Mouse (Mus musculus) monocyte, adult 5-6 weeks (primary cell): ENCODE data around the gene Tstd1. TPM values are rescaled to one million over a fixed set of nuclear protein-coding genes. Genes with fewer than 3 reads are reported as not detected.

ENCODE experiments used
- ATAC-seq: fragments of 153-309, 156-312 bp; replicated peaks from 2 replicates; pipeline ENCODE4 v1.8.0; 2017; ENCODE audit warnings: mild to moderate bottlenecking; ENCODE audit not compliant: low TSS enrichment, insufficient number of reproducible peaks, severe bottlenecking, poor library complexity, low FRiP score
- total RNA-seq: library from RNA; stranded (forward); fragments of 200-1000, 200-491, 200-594 nt; gene quantifications from 3 replicates; pipeline ENCODE4 v1.2.3, GENCODE M21; 2017

Gene Tstd1
- total RNA-seq, 1 experiment from 2014 or later: 3.9 TPM

DNA sequence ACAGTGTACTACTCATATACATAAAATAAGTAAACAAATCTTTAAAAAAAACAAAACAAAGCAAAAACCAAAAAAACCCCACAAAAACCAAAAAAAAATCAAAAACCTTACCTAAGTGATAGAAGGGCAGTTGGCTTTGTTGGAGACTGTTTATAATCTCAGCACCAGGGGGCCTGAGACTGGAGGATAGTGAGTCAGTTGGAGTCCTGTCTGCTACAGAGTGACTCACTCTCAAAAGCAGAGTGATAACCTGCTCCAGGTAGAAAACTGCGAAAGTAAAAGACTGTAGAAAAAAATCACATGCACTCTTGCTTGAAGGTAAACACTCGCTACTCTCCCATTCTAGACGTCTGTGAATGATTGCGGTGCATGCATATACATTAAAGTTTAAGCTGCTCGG, 26.4 kb downstream of the Tstd1 start:
- no peak for ATAC-seq

DNA sequence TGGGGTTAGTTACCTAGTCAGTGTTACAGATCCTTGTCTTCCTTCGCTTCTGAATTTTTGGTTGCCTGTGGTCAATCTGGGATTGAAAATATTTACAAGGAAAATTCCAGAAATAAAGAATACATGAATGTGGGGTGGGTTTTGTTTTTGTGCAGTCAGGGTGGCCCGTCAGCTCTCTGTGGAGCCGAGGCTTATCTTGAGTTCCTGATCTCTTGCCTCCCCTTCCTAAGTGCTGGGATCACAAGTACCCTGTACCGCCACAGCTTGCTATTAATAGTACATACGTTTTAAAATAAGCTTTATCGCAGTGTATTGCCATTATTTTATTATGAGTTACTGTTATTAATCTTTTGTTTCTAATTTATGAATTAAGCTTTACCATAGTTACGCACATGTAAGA, 28.2 kb downstream of the Tstd1 start:
- no peak for ATAC-seq

DNA sequence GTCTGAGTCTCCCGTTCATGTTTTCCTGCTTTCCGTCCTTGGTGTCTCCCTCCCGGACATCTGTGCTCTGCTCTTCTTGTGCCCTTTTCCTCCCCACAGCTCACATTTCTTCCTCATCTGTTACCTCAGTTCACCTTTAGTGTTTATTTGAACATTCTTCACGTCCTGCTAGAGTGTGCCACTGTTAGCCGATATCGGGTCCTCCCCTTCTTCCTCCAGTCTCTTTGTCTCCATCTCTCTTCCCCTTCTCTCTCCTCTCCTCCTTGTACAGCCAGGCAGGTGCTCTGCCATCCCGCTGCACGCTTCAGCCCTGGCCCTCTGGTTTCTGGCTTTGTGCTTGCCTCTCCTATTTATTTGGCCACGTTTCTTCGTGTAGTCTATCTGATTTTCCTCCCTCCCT, 29.0 kb downstream of the Tstd1 start:
- no peak for ATAC-seq

DNA sequence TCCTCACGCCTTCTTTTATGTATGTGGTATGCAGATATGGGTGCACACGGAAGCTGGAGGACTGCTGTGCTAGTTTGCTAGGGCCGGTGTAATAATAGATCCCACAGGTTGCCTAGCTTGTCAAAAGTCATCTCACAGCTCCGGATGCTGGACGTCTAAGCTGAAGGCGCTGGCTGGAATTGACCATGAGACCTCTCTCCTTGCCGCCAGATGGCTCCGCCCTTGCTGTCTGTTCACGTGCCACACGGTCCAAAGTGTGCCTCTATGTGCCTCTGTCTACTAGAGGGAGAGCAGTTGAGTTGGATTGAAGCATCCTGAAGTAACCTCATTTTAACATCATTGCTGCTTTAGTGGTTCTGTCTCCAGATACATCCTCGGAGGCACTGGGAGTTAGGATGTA, 31.4 kb downstream of the Tstd1 start:
- ATAC-seq: no peak

DNA sequence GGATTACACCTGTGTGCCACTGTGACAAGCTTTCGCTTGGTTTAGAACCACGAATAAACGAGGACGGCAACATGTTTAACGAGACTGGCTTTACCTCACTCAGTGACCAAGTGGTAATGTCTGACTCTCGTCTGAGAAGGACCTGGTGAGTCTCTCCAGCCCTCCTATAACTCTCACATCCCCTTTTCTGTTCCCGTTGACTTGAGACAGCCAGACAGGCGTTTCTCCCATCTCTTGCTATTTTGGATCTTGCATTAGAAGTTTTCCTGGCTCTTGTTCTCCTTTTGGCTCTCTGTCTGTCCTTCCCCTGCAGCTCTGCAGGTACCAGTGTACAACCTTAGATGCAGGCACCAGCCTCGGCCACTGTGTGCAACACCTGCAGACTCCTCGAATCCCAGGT, 32.3 kb downstream of the Tstd1 start:
- peak; percentile 96 for ATAC-seq

DNA sequence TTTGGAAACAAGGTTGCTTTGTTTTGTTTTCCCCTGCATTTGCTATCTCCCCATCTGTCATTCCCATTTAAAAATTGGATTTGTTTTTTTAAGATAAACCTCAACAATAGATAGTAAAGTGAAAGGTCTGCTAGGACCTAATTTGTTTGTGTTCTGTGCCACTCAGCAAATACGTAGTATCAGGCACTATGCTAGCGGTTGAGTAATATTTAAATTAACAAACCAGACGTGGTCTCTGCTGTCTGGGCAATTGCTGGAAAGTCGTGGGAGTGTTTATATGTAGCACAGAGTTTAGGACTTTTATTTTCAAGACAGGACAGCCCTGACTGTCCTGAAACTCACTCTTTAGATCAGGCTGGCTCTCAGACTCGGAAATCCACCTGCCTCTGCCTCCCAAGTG, 33.9 kb downstream of the Tstd1 start:
- no peak for ATAC-seq

DNA sequence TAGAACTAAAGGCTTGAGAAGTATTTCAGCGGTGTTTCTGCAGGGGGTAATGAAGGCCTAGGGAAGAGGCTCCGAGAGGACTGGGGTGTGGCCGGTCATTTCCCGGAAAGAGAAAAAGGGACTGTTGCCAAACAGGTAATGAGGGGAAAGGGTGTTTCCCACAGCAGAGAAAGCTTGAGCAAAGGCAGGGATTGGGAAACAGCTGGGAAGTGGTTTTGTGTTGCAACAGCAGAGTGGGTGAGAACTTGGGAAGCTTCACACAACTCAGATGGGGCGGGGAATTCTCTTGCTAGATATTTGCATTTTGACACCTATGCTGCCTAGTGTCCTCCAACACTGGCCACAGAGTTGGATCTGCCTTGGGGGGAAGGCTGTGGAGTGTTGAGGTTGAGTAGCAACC, 34.3 kb downstream of the Tstd1 start:
- peak; percentile 49 for ATAC-seq

DNA sequence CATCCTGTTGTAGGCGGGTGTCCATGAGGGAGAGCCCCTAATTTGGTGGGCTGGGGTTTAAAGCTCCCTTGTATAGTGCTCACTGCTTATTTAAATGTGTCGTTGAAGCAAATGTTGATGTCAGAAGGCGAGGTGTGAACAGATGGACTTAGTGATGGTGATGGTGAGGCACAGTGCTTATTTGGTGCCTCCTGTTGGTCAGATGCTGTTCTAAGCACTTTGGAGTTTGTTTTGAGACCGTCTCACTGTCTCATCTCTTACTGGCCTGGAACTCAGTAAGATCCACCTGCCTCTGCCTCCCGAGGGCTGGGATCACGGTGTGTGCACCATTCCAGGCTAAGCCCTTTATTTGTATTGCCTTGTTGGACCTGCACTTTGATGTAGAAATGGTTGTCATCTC, 36.3 kb downstream of the Tstd1 start:
- no peak for ATAC-seq

DNA sequence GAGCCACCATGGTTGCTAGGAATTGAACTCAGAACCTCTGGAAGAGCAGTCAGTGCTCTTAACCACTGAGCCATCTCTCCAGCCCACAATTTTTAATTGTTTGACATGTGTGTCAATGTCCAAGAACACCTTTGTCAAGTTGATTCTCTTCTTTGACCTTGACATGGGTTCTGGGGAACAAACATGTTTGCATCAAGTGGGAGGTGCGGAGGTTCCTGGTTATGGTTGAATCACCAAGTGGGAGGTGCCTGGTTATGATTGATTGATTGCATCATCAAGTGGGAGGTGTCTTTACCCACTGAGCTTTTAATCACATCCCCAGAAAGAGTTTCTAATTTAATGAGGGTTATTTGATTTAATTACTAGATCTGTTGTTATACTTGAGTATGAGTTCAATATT, 38.9 kb downstream of the Tstd1 start:
- ATAC-seq: no peak

DNA sequence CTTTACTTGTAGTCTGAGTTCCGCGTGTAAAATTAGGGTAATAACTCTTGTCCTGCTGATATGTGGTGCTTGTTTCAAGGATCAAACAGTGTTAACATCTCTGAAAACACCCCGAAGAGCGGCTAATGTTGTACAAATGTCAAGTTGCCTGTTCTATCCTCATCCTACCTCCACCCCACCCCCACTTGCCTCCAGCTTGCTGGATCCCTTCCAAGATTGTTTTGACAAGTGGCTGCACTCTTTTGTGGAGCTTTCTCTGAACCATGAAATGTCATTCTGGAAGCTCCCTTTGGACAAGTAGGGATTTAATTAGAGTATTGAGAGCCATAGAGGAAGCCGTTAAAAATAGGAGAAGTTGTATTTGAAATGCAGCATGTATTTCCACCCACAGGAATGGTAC, 41.1 kb downstream of the Tstd1 start:
- no peak for ATAC-seq

DNA sequence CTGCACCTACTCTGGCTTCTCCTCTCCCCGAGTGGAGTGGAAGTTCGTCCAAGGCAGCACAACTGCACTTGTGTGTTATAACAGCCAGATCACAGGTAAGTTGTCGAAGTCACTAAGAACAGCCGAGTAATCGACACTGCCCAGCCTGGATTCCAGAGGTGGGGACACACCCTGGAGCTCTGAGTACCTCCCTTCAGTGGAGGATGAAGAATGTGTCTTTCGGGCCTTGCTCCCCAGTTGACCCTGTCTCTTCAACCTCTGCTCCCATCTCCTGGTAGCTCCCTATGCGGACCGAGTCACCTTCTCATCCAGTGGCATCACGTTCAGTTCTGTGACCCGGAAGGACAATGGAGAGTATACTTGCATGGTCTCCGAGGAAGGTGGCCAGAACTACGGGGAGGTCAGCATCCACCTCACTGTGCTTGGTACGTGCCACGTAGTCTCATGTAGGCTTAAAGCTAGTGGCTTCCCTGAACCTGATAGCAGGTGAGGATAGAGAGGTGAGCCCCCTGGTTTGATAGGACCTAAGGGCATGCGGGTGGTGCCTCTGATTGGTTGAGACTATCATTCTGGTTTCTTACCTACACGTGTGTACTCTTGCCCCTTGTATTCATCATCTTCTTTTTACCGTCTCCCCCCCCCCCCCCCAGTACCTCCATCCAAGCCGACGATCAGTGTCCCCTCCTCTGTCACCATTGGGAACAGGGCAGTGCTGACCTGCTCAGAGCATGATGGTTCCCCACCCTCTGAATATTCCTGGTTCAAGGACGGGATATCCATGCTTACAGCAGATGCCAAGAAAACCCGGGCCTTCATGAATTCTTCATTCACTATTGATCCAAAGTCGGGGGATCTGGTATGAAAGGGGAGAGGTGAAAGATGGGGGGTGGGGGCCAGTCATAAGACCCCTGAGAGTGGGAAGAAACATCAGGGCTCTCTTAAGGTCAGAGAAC, 42.2 kb downstream of the Tstd1 start:
- ATAC-seq: no peak

DNA sequence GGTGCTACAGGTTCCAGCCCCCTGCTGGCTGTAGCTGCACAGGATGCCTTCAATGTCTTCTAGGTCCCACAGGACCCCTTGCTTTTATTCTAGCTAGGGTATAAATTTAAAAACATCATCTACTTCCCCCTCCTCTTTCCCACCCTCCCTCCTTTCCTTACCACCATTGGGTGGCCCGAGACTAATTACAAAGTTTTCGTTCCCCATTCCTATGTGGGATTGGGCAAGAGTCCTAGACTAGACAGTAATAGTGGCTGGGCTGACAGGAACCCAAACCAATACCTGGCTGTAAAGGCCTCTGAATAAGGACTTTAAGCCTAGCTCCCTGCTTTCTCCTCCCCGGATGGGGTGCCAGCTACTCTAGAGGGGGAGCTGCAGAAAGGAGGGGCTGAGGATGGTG, 44.5 kb downstream of the Tstd1 start:
- peak; percentile 74 for ATAC-seq

DNA sequence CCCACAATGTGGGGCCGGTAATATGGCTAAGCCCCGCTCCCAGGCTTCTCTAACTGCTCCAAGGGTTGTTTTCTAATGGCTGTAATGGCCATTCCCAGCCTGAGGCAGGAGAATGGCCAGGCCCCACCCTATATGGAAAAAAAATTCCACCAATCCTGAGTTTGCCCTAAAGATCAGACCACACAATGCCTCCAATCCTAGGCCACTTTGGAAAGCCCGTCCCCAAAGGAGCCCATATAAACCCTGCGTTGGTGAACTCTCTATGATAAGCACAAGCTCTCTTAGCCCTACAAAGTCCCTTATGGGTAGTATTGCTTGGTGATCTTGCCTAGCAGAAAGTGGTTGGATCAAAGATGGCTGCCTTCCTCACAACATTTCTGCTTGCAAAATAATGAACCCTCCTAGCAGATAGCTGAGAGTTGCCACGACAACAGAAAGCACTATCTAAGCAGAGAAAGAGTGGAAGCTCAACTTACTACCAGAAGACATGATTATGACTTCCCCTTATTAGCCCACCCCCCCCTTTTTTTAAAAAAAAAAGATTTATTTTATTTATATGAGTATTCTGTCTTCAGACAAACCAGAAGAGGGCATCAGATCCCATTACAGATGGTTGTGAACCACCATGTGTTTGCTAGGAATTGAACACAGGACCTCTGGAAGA, 47.2 kb downstream of the Tstd1 start:
- no peak for ATAC-seq

DNA sequence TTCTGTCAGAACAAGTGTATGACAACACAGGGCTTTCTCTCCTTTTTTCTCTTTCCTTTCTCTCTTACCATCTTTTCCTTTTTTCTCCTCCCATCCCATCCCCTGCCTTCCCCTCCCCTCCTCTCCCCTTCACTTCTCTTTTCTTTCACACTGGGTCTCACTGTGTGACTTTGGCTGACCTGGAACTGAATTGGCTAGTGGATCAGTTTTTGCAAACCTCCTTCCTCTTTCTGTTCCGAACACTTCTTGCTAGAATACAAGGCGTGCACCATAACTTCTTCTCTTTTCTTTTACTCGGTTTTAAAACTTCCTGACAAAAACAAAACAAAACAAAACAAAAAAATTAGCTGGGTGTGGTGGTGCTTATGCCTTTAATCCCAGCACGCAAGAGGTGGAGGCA, 47.9 kb downstream of the Tstd1 start:
- peak; percentile 48 for ATAC-seq

DNA sequence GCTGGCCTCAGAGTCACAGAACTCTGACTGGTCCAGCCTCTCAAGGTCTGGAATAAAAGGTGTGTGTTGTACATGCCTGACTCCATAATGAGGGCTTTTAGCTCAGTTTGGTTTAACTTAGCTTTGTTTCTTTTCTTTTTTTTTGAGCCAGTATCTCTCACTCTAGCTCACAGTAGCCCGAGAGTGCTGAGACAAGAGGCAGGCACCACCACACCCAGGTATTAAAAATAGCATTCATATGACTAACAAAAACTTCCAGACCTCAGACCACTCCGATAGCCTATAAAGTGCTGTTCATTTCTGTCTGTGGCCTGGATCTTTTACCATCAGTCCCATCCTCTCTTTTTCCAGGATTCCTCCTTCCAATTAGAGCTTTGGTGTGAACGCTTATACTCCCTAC, 51.0 kb downstream of the Tstd1 start:
- ATAC-seq: no peak

Other genes starting within 250 kb of the Tstd1 start
- gene Pcp4l1, start 222.6 kb upstream of the Tstd1 start, total RNA-seq: 0.29 to 2.0 TPM in 2 of 3 replicates, not detected in the other
- 0.19 to 0.86 TPM in 2 of 3 replicates, not detected in the other for gene Nr1i3, start 204.9 kb upstream of the Tstd1 start, total RNA-seq
- gene Tomm40l, start 196.4 kb upstream of the Tstd1 start, total RNA-seq: 5.0 to 10.2 TPM (median 9.3 TPM) in 3 replicates
- not detected in 3 replicates for gene Apoa2, start 193.8 kb upstream of the Tstd1 start, total RNA-seq
- 875 to 1,050 TPM (median 955 TPM) in 3 replicates for gene Fcer1g, start 184.5 kb upstream of the Tstd1 start, total RNA-seq
- gene Adamts4, start 168.5 kb upstream of the Tstd1 start, total RNA-seq: not detected in 3 replicates
- 172 to 231 TPM (median 231 TPM) in 3 replicates for gene Ndufs2, start 167.5 kb upstream of the Tstd1 start, total RNA-seq
- 32.4 to 35.5 TPM (median 34.3 TPM) in 3 replicates for gene B4galt3, start 148.5 kb upstream of the Tstd1 start, total RNA-seq
- gene Ppox, start 137.7 kb upstream of the Tstd1 start, total RNA-seq: 9.2 to 14.2 TPM (median 11.1 TPM) in 3 replicates
- 8.1 to 12.6 TPM (median 11.2 TPM) in 3 replicates for gene Usp21, start 130.9 kb upstream of the Tstd1 start, total RNA-seq
- 46.7 to 66.9 TPM (median 63.4 TPM) in 3 replicates for gene Ufc1, start 123.8 kb upstream of the Tstd1 start, total RNA-seq
- 9.8 to 12.6 TPM (median 11.4 TPM) in 3 replicates for gene Dedd, start 89.7 kb upstream of the Tstd1 start, total RNA-seq
- gene Nit1, start 73.2 kb upstream of the Tstd1 start, total RNA-seq: 35.1 to 41.2 TPM (median 36.1 TPM) in 3 replicates
- 26.8 to 86.9 TPM (median 34.0 TPM) in 3 replicates for gene Pfdn2, start 73.2 kb upstream of the Tstd1 start, total RNA-seq
- not detected in 3 replicates for gene Klhdc9, start 58.1 kb upstream of the Tstd1 start, total RNA-seq
- 2.0 to 3.9 TPM (median 2.5 TPM) in 3 replicates for gene Nectin4, start 48.8 kb upstream of the Tstd1 start, total RNA-seq
- 328 to 413 TPM (median 376 TPM) in 3 replicates for gene Arhgap30, start 29.9 kb upstream of the Tstd1 start, total RNA-seq
- 91.6 to 117 TPM (median 94.5 TPM) in 3 replicates for gene Usf1, start 7.6 kb upstream of the Tstd1 start, total RNA-seq
- 3.5 to 8.6 TPM (median 4.5 TPM) in 3 replicates for gene F11r, start 18.7 kb downstream of the Tstd1 start, total RNA-seq
- gene Alyref2, start 84.6 kb downstream of the Tstd1 start, total RNA-seq: 10.6 to 14.2 TPM (median 11.8 TPM) in 3 replicates
- not detected in 3 replicates for gene Itln1, start 116.4 kb downstream of the Tstd1 start, total RNA-seq
- 232 to 381 TPM (median 239 TPM) in 3 replicates for gene Cd244a, start 140.3 kb downstream of the Tstd1 start, total RNA-seq
- 71.1 to 137 TPM (median 80.7 TPM) in 3 replicates for gene Ly9, start 188.5 kb downstream of the Tstd1 start, total RNA-seq
- gene Slamf7, start 234.2 kb downstream of the Tstd1 start, total RNA-seq: 37.7 to 95.2 TPM (median 47.4 TPM) in 3 replicates